Mouse (Mus musculus) liver, adult 2 months (tissue): ENCODE measurements at regions not wholly inside any gene's neighbourhood (a gene's known extent, or its start where the extent isn't known, plus 50 kb on each side); places are given as distances from the start of the nearest gene placed in this dataset.

Source experiments
- DNase-seq: peaks from one replicate; pipeline ENCODE4 v3.0.0-alpha.2; 2011; ENCODE audit warnings: low read depth, low spot score; ENCODE audit errors: extremely low read depth
- H3K27ac ChIP-seq: fragments of 200-500 bp; replicated peaks from 2 replicates; pipeline ENCODE4 v1.5.1; 2012; ENCODE audit warnings: low read depth, mild to moderate bottlenecking, control low read depth, inconsistent platforms, low read length; ENCODE audit not compliant: insufficient read depth
- H3K27me3 ChIP-seq: fragments of 200-500 bp; 2 replicates; pipeline ENCODE4 v1.6.1; 2012; ENCODE audit warnings: mild to moderate bottlenecking, moderate library complexity, low read length, inconsistent platforms; ENCODE audit not compliant: control insufficient read depth, insufficient read depth
- H3K36me3 ChIP-seq: fragments of 200-500 bp; 2 replicates; pipeline ENCODE4 v1.6.1; 2012; ENCODE audit warnings: low read length, inconsistent platforms; ENCODE audit not compliant: control insufficient read depth, insufficient read depth
- H3K4me1 ChIP-seq: fragments of 200-500 bp; 2 replicates; pipeline ENCODE4 v1.6.1; 2011; ENCODE audit warnings: low read length; ENCODE audit not compliant: control insufficient read depth, insufficient read depth
- H3K4me3 ChIP-seq: fragments of 200-500 bp; 2 replicates; pipeline ENCODE4 v1.5.1; 2011; ENCODE audit warnings: low read depth, mild to moderate bottlenecking, control low read depth, low read length, moderate library complexity; ENCODE audit not compliant: insufficient read depth
- H3K79me2 ChIP-seq: fragments of 200-500 bp; 2 replicates; pipeline ENCODE4 v1.6.1; 2012; ENCODE audit warnings: inconsistent platforms, mild to moderate bottlenecking, low read length, moderate library complexity; ENCODE audit not compliant: control insufficient read depth, insufficient read depth
- H3K9ac ChIP-seq: fragments of 200-500 bp; 2 replicates; pipeline ENCODE4 v1.6.1; 2012; ENCODE audit warnings: low read depth, mild to moderate bottlenecking, control low read depth, inconsistent platforms, low read length
- CTCF ChIP-seq: fragments of 200-500 bp; IDR thresholded peaks from 2 replicates; pipeline ENCODE4 v1.5.1; 2011; ENCODE audit warnings: low read depth, low read length, control low read depth
- POLR2A ChIP-seq: fragments of 200-500 bp; IDR thresholded peaks from 2 replicates; pipeline ENCODE4 v1.6.1; 2011; ENCODE audit warnings: low read length, control low read depth; ENCODE audit not compliant: insufficient read depth; ENCODE audit errors: extremely low read depth
- WGBS: fragments of 180-500 bp; shearing (Covaris S2); methylation state at CpG from one replicate; pipeline ENCODE4 v1.1.7; 2018; 5-methylcytosine and 5-hydroxymethylcytosine counted together

- Histone ChIP-seq H3K79me2 (no peaks in the 10 kb centered on the region), H3K27me3 (no peaks in the 10 kb centered on the region), H3K9ac (no peak overlapping the region), H3K4me1 (no peaks in the 10 kb centered on the region), H3K4me3 (no peak overlapping the region), H3K36me3 (no peaks in the 10 kb centered on the region), H3K27ac (no peak overlapping the region)
- no peak for TF ChIP-seq CTCF
- TF ChIP-seq POLR2A: no peak
- 84% methylated on average over 2 of the region's 2 CpGs for WGBS
- DNase-seq: no peak
Measured at GRCm38 (mm10) chr9:93880112-93880511, 657.8 kb downstream of the 1190002N15Rik start.

GRCm38 (mm10) chr9:93879572-93879971 is 658.3 kb downstream of the 1190002N15Rik start:
- TF ChIP-seq POLR2A (no peak), CTCF (no peak)
- H3K4me1 ChIP-seq: no peaks in the 10 kb centered on the region
- 90% methylated on average over 2 of the region's 2 CpGs for WGBS
- no peaks in the 10 kb centered on the region for H3K79me2 ChIP-seq
- no peaks in the 10 kb centered on the region for H3K27me3 ChIP-seq
- H3K4me3 ChIP-seq: no peak overlapping the region
- no peak overlapping the region for H3K27ac ChIP-seq
- no peaks in the 10 kb centered on the region for H3K36me3 ChIP-seq
- H3K9ac ChIP-seq: no peak overlapping the region
- no peak for DNase-seq

- no peak overlapping the region for H3K4me3 ChIP-seq
- H3K27me3 ChIP-seq: no peaks in the 10 kb centered on the region
- WGBS: 83% methylated on average over 7 of the region's 7 CpGs
- no peak overlapping the region for H3K27ac ChIP-seq
- no peaks in the 10 kb centered on the region for H3K79me2 ChIP-seq
- H3K9ac ChIP-seq: no peak overlapping the region
- no peaks in the 10 kb centered on the region for H3K36me3 ChIP-seq
- TF ChIP-seq POLR2A (no peak), CTCF (no peak)
- H3K4me1 ChIP-seq: no peaks in the 10 kb centered on the region
- no peak for DNase-seq
Measured at GRCm38 (mm10) chr9:93870778-93871177, 667.1 kb downstream of the 1190002N15Rik start.

- Histone ChIP-seq H3K9ac (no peak overlapping the region), H3K36me3 (no peaks in the 10 kb centered on the region), H3K4me3 (no peak overlapping the region), H3K4me1 (no peaks in the 10 kb centered on the region), H3K79me2 (no peaks in the 10 kb centered on the region), H3K27ac (no peak overlapping the region), H3K27me3 (no peaks in the 10 kb centered on the region)
- no peak for DNase-seq
- WGBS: 58% methylated on average over 2 of the region's 2 CpGs
- TF ChIP-seq CTCF (no peak), POLR2A (no peak)
Measured at GRCm38 (mm10) chr9:93857937-93858336, 679.9 kb downstream of the 1190002N15Rik start.

GRCm38 (mm10) chr9:93846411-93846810 is 691.5 kb downstream of the 1190002N15Rik start:
- H3K4me3 ChIP-seq: no peak overlapping the region
- no peak overlapping the region for H3K9ac ChIP-seq
- H3K4me1 ChIP-seq: no peaks in the 10 kb centered on the region
- no peak overlapping the region for H3K27ac ChIP-seq
- H3K27me3 ChIP-seq: no peaks in the 10 kb centered on the region
- H3K36me3 ChIP-seq: no peaks in the 10 kb centered on the region
- DNase-seq: no peak
- no peak for TF ChIP-seq CTCF
- TF ChIP-seq POLR2A: no peak
- H3K79me2 ChIP-seq: no peaks in the 10 kb centered on the region

- 84% methylated on average over 5 of the region's 5 CpGs for WGBS
- Histone ChIP-seq H3K4me3 (no peak overlapping the region), H3K79me2 (no peaks in the 10 kb centered on the region), H3K27ac (no peak overlapping the region), H3K27me3 (no peaks in the 10 kb centered on the region), H3K36me3 (no peaks in the 10 kb centered on the region), H3K4me1 (no peaks in the 10 kb centered on the region), H3K9ac (no peak overlapping the region)
- TF ChIP-seq POLR2A (no peak), CTCF (no peak)
- no peak for DNase-seq
Measured at GRCm38 (mm10) chr9:93843869-93844268, 694.0 kb downstream of the 1190002N15Rik start.
